Mouse (Mus musculus): ENCODE results near the gene Kirrel2. TPM values are rescaled to one million over a fixed set of nuclear protein-coding genes. Genes with fewer than 3 reads are reported as not detected.

Kirrel2 gene
- total and polyA plus RNA-seq, 2 experiments from 2014 or later, result 0.43 to 4.9 TPM

- peak overlapping the region; percentile 96 for H3K27ac ChIP-seq (ENCODE audit: low read depth, low read length)
- H3K4me1 ChIP-seq (ENCODE audit: insufficient read depth, low read length), result peaks cover 3% of the 10 kb centered on the region; the same call in 1 of the 2 replicates
- peak overlapping the region; percentile 96 for H3K9ac ChIP-seq (replicated peaks; ENCODE audit: low read length, poor library complexity, severe bottlenecking)
- H3K4me2 ChIP-seq (ENCODE audit: low read depth, low read length, poor library complexity, severe bottlenecking), result peak overlapping the region; percentile 78
- DNase-seq (ENCODE audit: low spot score) (peak; percentile 93), ATAC-seq (ENCODE audit: low FRiP score) (peak; percentile 64)
- WGBS, result 1% methylated on average over 36 of the region's 38 CpGs
- H3K9me3 ChIP-seq (ENCODE audit: low read length), result no peaks in the 10 kb centered on the region
- TF ChIP-seq CTCF (IDR thresholded peaks at IDR 0.05), result no peak
- H3K4me3 ChIP-seq (ENCODE audit: low read depth, low read length), result peak overlapping the region; percentile 73
- peaks cover 23% of the 10 kb centered on the region for H3K36me3 ChIP-seq (ENCODE audit: insufficient read depth, low read length)
- no peaks in the 10 kb centered on the region for H3K27me3 ChIP-seq (ENCODE audit: insufficient read depth, low read length)
Observed at GRCm38 (mm10) chr7:30444154-30444970, 13.1 kb downstream of the Kirrel2 start.

GRCm38 (mm10) chr7:30443696-30444095 is 13.8 kb downstream of the Kirrel2 start:
- peak; percentile 66 for DNase-seq (ENCODE audit: low spot score)
- Histone ChIP-seq H3K4me2 (ENCODE audit: low read depth, low read length, poor library complexity, severe bottlenecking) (peak overlapping the region; percentile 78), H3K9ac (replicated peaks; ENCODE audit: low read length, poor library complexity, severe bottlenecking) (no peak overlapping the region; the same call in 1 of the 2 replicates), H3K27me3 (ENCODE audit: insufficient read depth, low read length) (no peaks in the 10 kb centered on the region), H3K4me3 (ENCODE audit: low read depth, low read length) (peak overlapping the region; percentile 73), H3K36me3 (ENCODE audit: insufficient read depth, low read length) (peaks cover 28% of the 10 kb centered on the region), H3K27ac (ENCODE audit: low read depth, low read length) (peak overlapping the region; percentile 96; the same call in 1 of the 2 replicates), H3K9me3 (ENCODE audit: low read length) (no peaks in the 10 kb centered on the region), H3K4me1 (ENCODE audit: insufficient read depth, low read length) (peaks cover 3% of the 10 kb centered on the region; the same call in 1 of the 2 replicates)
- 15% methylated on average over 9 of the region's 9 CpGs for WGBS
- no peak for TF ChIP-seq CTCF (IDR thresholded peaks at IDR 0.05)
- ATAC-seq (ENCODE audit: low FRiP score), result no peak

GRCm38 (mm10) chr7:30440697-30441096 is 16.8 kb downstream of the Kirrel2 start:
- Histone ChIP-seq H3K4me2 (ENCODE audit: low read depth, low read length, poor library complexity, severe bottlenecking) (no peak overlapping the region), H3K27me3 (ENCODE audit: insufficient read depth, low read length) (no peaks in the 10 kb centered on the region), H3K9me3 (ENCODE audit: low read length) (no peaks in the 10 kb centered on the region), H3K4me3 (ENCODE audit: low read depth, low read length) (no peak overlapping the region), H3K4me1 (ENCODE audit: insufficient read depth, low read length) (no peaks in the 10 kb centered on the region; the same call in 1 of the 2 replicates), H3K27ac (ENCODE audit: low read depth, low read length) (no peak overlapping the region), H3K9ac (replicated peaks; ENCODE audit: low read length, poor library complexity, severe bottlenecking) (no peak overlapping the region), H3K36me3 (ENCODE audit: insufficient read depth, low read length) (peaks cover 39% of the 10 kb centered on the region)
- DNase-seq (ENCODE audit: low spot score), result peak; percentile 65
- peak; percentile 85 for TF ChIP-seq CTCF (IDR thresholded peaks at IDR 0.05)
- no peak for ATAC-seq (ENCODE audit: low FRiP score)
- WGBS, result 23% methylated on average over 4 of the region's 5 CpGs

- TF ChIP-seq CTCF (IDR thresholded peaks at IDR 0.05), result no peak
- Histone ChIP-seq H3K27me3 (ENCODE audit: insufficient read depth, low read length) (no peaks in the 10 kb centered on the region), H3K4me2 (ENCODE audit: low read depth, low read length, poor library complexity, severe bottlenecking) (no peak overlapping the region), H3K9me3 (ENCODE audit: low read length) (no peaks in the 10 kb centered on the region), H3K4me1 (ENCODE audit: insufficient read depth, low read length) (no peaks in the 10 kb centered on the region; the same call in 1 of the 2 replicates), H3K36me3 (ENCODE audit: insufficient read depth, low read length) (peaks cover 48% of the 10 kb centered on the region), H3K27ac (ENCODE audit: low read depth, low read length) (no peak overlapping the region), H3K9ac (replicated peaks; ENCODE audit: low read length, poor library complexity, severe bottlenecking) (no peak overlapping the region), H3K4me3 (ENCODE audit: low read depth, low read length) (no peak overlapping the region)
- ATAC-seq (ENCODE audit: low FRiP score), result no peak
- 81% methylated on average over 13 of the region's 13 CpGs for whole genome bisulfite sequencing
- DNase-seq (ENCODE audit: low spot score), result no peak
Observed at GRCm38 (mm10) chr7:30439734-30440133, 17.8 kb downstream of the Kirrel2 start.

- no peak for DNase-seq (ENCODE audit: low spot score)
- Histone ChIP-seq H3K27ac (ENCODE audit: low read depth, low read length) (no peak overlapping the region), H3K4me2 (ENCODE audit: low read depth, low read length, poor library complexity, severe bottlenecking) (no peak overlapping the region), H3K4me1 (ENCODE audit: insufficient read depth, low read length) (no peaks in the 10 kb centered on the region), H3K27me3 (ENCODE audit: insufficient read depth, low read length) (no peaks in the 10 kb centered on the region), H3K9me3 (ENCODE audit: low read length) (no peaks in the 10 kb centered on the region), H3K36me3 (ENCODE audit: insufficient read depth, low read length) (peaks cover 40% of the 10 kb centered on the region), H3K4me3 (ENCODE audit: low read depth, low read length) (no peak overlapping the region), H3K9ac (replicated peaks; ENCODE audit: low read length, poor library complexity, severe bottlenecking) (no peak overlapping the region)
- TF ChIP-seq CTCF (IDR thresholded peaks at IDR 0.05), result no peak
- ATAC-seq (ENCODE audit: low FRiP score), result no peak
- 25% methylated on average over 10 of the region's 10 CpGs for WGBS
Observed at GRCm38 (mm10) chr7:30436879-30437278, 20.6 kb downstream of the Kirrel2 start.

GRCm38 (mm10) chr7:30435156-30435555 is 22.3 kb downstream of the Kirrel2 start:
- Histone ChIP-seq H3K27ac (ENCODE audit: low read depth, low read length) (no peak overlapping the region), H3K4me1 (ENCODE audit: insufficient read depth, low read length) (no peaks in the 10 kb centered on the region), H3K4me3 (ENCODE audit: low read depth, low read length) (no peak overlapping the region), H3K36me3 (ENCODE audit: insufficient read depth, low read length) (peaks cover 33% of the 10 kb centered on the region), H3K4me2 (ENCODE audit: low read depth, low read length, poor library complexity, severe bottlenecking) (no peak overlapping the region), H3K27me3 (ENCODE audit: insufficient read depth, low read length) (no peaks in the 10 kb centered on the region), H3K9ac (replicated peaks; ENCODE audit: low read length, poor library complexity, severe bottlenecking) (no peak overlapping the region), H3K9me3 (ENCODE audit: low read length) (no peaks in the 10 kb centered on the region)
- WGBS, result 57% methylated on average over 9 of the region's 9 CpGs
- TF ChIP-seq CTCF (IDR thresholded peaks at IDR 0.05), result no peak
- DNase-seq (ENCODE audit: low spot score) (no peak), ATAC-seq (ENCODE audit: low FRiP score) (no peak)

Measured in midbrain, postnatal 0 days (tissue).